Mouse (Mus musculus) heart, embryonic 16.5 days (tissue): ENCODE data around the gene Eci2. TPM values are rescaled to one million over a fixed set of nuclear protein-coding genes. Genes with fewer than 3 reads are reported as not detected.
A peak's percentile ranks its signal among the peaks of the same experiment; 100 is the strongest.
"Not testable (repeated sequence)": the region's sequence is repeated elsewhere in the genome, so short reads cannot be mapped to it uniquely, and the experiment has no call there.

Experiments used
- ATAC-seq: fragments of 200-750 bp; cut with Nextera tagmentation; replicated peaks from 2 replicates; pipeline ENCODE4 v1.8.0; 2017; ENCODE audit warnings: moderate number of reproducible peaks; ENCODE audit not compliant: insufficient read depth, low FRiP score; ENCODE audit errors: extremely low read depth
- H3K27ac ChIP-seq: fragments of 300-500 bp; sonication (generic); 2 replicates; pipeline ENCODE4 v1.5.1; 2014; ENCODE audit warnings: mild to moderate bottlenecking, low read length, control low read depth, moderate library complexity
- H3K27me3 ChIP-seq: fragments of 300-500 bp; sonication (generic); 2 replicates; pipeline ENCODE4 v1.6.1; 2014; ENCODE audit warnings: low read length, mixed read lengths; ENCODE audit not compliant: control insufficient read depth, insufficient read depth
- H3K36me3 ChIP-seq: fragments of 300-500 bp; sonication (generic); 2 replicates; pipeline ENCODE4 v1.6.1; 2014; ENCODE audit not compliant: control insufficient read depth, insufficient read depth
- H3K4me1 ChIP-seq: fragments of 300-500 bp; sonication (generic); 2 replicates; pipeline ENCODE4 v1.6.1; 2014; ENCODE audit warnings: low read length, mixed read lengths; ENCODE audit not compliant: control insufficient read depth, insufficient read depth
- H3K4me2 ChIP-seq: fragments of 300-500 bp; sonication (generic); 2 replicates; pipeline ENCODE4 v1.6.1; 2014; ENCODE audit warnings: low read depth, mild to moderate bottlenecking, control low read depth, low read length
- H3K4me3 ChIP-seq: fragments of 300-500 bp; sonication (generic); 2 replicates; pipeline ENCODE4 v1.5.1; 2014; ENCODE audit warnings: mild to moderate bottlenecking, control low read depth, low read length
- H3K9ac ChIP-seq: fragments of 300-500 bp; sonication (generic); 2 replicates; pipeline ENCODE4 v1.6.1; 2014; ENCODE audit warnings: low read length, control low read depth
- H3K9me3 ChIP-seq: fragments of 300-500 bp; sonication (generic); replicated peaks from 2 replicates; pipeline ENCODE4 v1.6.1; 2016; ENCODE audit warnings: low read length; ENCODE audit not compliant: control insufficient read depth
- WGBS: fragments of 180-500 bp; shearing (Covaris S2); extraction: QIAGEN DNeasy Blood & Tissue Kit; methylation state at CpG from one replicate; pipeline ENCODE4 v1.1.7; 2014; 5-methylcytosine and 5-hydroxymethylcytosine counted together
- polyA plus RNA-seq: library from polyadenylated mRNA; unstranded; fragments of >200 nt; fragmentation: Nextera tagmentation; extraction: Ambion mirVana; gene quantifications from 2 replicates; pipeline ENCODE4 v1.2.1, GENCODE M21; 2015

Eci2 gene
- polyA plus RNA-seq, 1 experiment from 2014 or later = 157 TPM

DNA sequence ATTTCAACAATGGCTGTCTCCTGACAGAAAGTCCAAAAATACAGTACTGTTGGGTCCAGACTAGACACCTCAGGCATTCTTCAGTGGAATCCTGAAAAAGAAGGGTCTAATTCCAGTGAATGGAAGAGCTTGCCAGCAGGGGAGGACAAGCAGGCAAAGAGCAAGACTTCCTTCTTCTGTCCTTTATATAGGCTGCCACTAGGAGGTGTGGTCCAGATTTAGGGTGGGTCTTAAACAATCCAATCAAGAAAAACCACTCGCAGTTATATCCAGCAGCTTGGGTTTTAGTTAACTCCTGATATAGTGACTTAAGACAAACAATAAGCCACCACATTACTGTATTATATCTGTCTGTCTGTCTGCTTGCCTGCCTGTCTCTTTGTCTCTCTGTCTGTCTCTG, 53.1 kb downstream of the Eci2 start:
- H3K36me3 ChIP-seq = peaks cover 14% of the 10 kb centered on the region
- H3K4me2 ChIP-seq = no peak overlapping the region
- no peak for ATAC-seq
- no peaks in the 10 kb centered on the region for H3K9me3 ChIP-seq
- no peaks in the 10 kb centered on the region for H3K27me3 ChIP-seq
- H3K9ac ChIP-seq = no peak overlapping the region
- no peak overlapping the region for H3K4me3 ChIP-seq
- H3K27ac ChIP-seq = no peak overlapping the region
- H3K4me1 ChIP-seq = no peaks in the 10 kb centered on the region
- WGBS = 35% methylated on average over 1 of the region's 1 CpGs

DNA sequence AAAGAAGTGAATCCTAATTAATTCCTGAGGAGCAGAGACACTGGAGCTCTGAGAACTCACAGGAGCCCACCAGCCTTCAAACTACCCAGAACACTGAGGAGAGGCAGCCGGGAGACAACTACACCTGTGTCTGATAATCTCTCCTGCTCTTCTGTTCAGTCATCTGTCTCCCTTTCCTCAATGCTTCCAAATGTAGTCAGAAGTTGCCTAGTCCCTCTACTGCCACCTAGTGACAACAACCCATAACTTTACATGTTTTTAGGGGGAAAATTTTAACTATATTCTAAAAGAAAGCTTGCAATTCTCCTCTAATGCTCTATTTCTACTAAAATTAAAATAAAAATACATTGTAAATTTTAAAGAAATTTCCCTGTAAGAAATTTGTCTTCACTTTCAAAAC, 53.7 kb downstream of the Eci2 start:
- Histone ChIP-seq H3K9ac (no peak overlapping the region), H3K9me3 (no peaks in the 10 kb centered on the region), H3K36me3 (peaks cover 9% of the 10 kb centered on the region), H3K4me3 (no peak overlapping the region), H3K27ac (no peak overlapping the region), H3K4me2 (no peak overlapping the region), H3K4me1 (no peaks in the 10 kb centered on the region), H3K27me3 (no peaks in the 10 kb centered on the region)
- no peak for ATAC-seq
- WGBS = 0% methylated on average over 1 of the region's 1 CpGs

DNA sequence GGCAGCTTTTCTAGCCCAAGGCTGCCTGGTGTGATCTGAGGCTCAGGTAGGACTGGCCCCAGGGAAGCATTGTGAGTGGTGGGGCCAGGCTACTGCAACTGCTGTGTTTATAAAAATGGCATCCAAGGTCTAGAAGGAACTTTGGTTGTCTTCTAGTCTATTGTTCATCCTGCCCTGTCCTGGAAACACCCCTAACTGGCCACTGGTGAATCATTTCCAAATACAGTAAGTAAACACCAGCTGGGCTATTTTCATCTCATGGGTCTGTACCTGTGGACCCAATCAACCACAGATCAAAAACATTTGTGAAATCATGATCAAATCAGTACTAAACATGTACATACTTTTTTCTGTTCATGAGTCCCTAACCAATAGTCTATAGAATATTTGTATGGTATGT, 54.4 kb downstream of the Eci2 start:
- H3K4me3 ChIP-seq, H3K9ac ChIP-seq, H3K27ac ChIP-seq, H3K9me3 ChIP-seq, H3K4me1 ChIP-seq, ATAC-seq, H3K27me3 ChIP-seq, H3K36me3 ChIP-seq, H3K4me2 ChIP-seq: not testable (repeated sequence)

DNA sequence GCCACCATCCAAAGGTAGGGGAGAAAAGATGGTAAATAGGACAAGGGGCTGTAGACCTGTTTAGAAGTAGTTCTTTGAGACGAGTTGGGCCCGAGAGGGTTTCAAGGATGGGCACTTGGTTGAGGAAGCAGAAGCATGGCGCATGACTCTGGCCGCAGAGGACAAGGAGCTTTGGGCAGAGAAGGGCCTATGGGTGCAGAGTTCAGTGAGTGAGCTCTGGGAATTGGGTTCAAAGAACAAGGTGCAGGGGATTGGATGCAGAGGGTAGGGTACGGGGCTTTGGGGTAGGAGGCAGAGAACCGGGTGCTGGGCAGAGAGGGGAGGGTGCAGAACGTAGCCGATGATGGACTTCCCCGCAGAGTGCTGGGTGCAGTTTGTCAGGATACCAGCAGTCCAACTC, 61.2 kb downstream of the Eci2 start:
- H3K9ac ChIP-seq, H3K9me3 ChIP-seq, ATAC-seq, H3K4me1 ChIP-seq, H3K4me3 ChIP-seq, H3K27me3 ChIP-seq, H3K27ac ChIP-seq, H3K36me3 ChIP-seq, H3K4me2 ChIP-seq: not testable (repeated sequence)
- 68% methylated on average over 9 of the region's 9 CpGs for WGBS

DNA sequence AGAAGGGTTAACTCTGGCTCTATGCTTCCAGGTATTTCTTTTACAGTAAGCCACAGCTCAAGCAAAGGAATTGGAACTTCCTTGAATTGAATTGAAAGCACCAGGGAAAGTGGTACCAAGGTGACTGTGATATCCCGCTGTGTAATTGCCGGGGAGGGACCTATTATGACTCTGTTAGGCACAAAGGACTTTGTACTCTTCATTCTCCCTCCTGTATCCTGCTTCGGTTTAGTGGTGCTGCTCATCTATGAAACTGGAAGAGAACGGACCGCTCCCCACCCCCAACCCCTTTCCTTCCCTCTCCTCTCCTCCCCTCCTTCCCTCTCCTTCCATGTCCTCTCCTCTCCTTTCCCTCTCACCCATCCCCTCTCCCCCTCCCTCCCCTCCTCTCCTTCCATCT, 62.0 kb downstream of the Eci2 start:
- H3K9me3 ChIP-seq = no peaks in the 10 kb centered on the region
- peak overlapping the region; percentile 61 for H3K4me3 ChIP-seq
- H3K27me3 ChIP-seq = peaks cover 8% of the 10 kb centered on the region
- H3K9ac ChIP-seq = no peak overlapping the region
- no peak for ATAC-seq
- H3K4me1 ChIP-seq = peaks cover 6% of the 10 kb centered on the region
- H3K27ac ChIP-seq = no peak overlapping the region
- peak overlapping the region; percentile 95 for H3K4me2 ChIP-seq
- H3K36me3 ChIP-seq = no peaks in the 10 kb centered on the region
- 16% methylated on average over 5 of the region's 5 CpGs for WGBS

DNA sequence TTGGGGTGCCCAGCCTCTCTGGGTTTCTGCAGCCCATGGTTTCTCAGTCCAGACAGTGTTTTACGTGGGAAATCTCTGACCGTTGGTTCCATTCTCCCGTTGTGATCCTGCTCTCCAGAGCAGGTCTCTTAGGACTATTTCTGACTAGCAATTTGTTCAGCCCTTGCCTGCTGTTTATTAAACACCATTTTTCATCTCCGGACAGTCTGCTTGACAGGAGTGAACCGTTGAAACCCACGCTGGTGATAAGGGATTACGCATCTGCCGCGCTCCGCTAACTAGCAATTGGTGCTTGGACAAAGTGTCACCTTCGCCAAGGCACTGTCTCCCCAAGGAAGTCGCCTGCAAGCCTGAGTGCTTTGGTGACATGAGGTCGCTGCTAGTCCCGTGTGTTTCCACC, 62.5 kb downstream of the Eci2 start:
- H3K4me2 ChIP-seq = peak overlapping the region; percentile 95
- no peaks in the 10 kb centered on the region for H3K36me3 ChIP-seq
- H3K27ac ChIP-seq = no peak overlapping the region
- 0 out of 2 replicates have a peak overlapping the region, but pooled peaks have one; percentile 51 for H3K9ac ChIP-seq
- H3K4me1 ChIP-seq = peaks cover 6% of the 10 kb centered on the region
- 5% methylated on average over 14 of the region's 14 CpGs for WGBS
- H3K4me3 ChIP-seq = peak overlapping the region; percentile 61
- H3K9me3 ChIP-seq = no peaks in the 10 kb centered on the region
- peaks cover 8% of the 10 kb centered on the region for H3K27me3 ChIP-seq
- 0 out of 2 replicates have a peak, but pooled peaks have one; percentile 23 for ATAC-seq

DNA sequence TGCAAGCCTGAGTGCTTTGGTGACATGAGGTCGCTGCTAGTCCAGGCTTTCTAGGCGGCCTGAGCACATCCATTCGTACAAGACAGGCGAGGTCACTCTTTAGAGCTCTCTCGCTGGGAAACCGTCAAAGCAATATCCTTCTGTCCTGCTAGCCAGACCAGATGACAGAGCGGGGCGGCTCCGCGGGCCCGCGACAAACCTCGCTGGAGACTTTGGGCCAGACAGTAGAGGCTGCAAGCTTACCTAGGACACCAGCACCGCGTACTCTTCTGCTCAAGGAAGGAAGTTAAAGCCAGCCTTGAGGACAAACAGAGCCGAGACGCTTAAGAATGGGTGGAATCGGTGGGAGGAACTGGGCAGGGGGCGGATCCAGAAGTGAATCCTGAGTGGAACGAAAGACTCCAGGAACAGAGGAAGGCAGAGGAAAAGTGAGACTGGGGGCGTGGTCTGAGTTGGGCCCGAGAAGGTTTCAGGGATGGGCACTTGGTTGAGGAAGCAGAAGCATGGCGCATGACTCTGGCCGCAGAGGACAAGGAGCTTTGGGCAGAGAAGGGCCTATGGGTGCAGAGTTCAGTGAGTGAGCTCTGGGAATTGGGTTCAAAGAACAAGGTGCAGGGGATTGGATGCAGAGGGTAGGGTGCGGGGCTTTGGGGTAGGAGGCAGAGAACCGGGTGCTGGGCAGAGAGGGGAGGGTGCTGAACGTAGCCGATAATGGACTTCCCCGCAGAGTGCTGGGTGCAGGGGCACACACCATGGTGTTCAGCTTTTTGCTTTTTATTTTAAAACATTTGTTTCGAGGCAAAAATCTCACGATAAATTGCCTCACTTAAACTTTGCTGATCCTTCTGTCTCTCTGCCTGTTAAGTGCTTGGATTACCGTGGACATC, 63.1 kb downstream of the Eci2 start, which contains the start of gene Eci3:
TSS of gene Eci3 (minus strand) at position 300 of the 887 bp plus-strand sequence.
- peak; percentile 69; the same call in 1 of the 2 replicates for ATAC-seq
- H3K36me3 ChIP-seq = no peaks in the 10 kb centered on the region
- no peak within 1 kb of the TSS for H3K27ac ChIP-seq
- 3% methylated on average over 32 of the region's 32 CpGs for WGBS
- H3K9me3 ChIP-seq = no peaks in the 10 kb centered on the region
- peaks cover 6% of the 10 kb centered on the region for H3K4me1 ChIP-seq
- peaks cover 8% of the 10 kb centered on the region for H3K27me3 ChIP-seq
- peak within 1 kb of the TSS; percentile 95 for H3K4me2 ChIP-seq
- peak within 1 kb of the TSS; percentile 69 for H3K9ac ChIP-seq
- H3K4me3 ChIP-seq = peak within 1 kb of the TSS; percentile 61

DNA sequence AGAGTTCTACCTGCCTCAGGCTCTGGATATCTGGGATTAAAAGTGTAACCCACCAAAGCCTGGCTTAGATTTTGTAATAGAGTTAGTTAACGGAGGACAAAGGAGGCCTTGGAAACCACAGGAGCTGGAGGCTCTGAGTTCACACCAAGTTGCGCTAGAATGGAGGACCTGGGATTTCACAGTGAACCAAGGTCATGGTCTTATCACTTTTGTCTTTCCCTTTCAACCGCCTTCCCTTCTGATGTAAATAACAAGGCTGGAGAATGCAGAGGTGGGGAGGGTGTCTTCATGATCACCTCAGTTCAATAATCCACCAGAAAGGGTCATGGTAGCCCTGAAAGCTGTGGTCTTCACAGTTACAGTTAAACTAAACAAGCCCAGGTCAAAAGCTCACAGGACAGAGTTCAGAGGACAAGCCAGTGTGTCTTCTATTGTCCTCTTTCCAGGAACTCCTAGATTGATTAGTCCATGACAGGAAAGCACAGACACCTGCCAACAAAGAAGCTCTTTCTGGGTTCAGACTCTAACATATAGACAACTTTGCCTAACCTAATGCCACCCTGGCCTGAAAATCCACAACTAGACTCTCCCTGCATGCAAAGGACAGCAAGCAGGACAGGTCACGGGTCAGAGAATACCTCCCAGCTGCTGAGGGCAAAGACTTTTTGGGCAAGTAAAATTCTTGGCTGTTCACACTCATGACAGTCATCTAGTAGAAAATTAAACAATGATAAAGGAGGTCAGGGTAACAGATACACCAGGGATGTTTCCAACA, 65.7 kb downstream of the Eci2 start:
- no peak overlapping the region for H3K4me2 ChIP-seq
- ATAC-seq = no peak
- no peak overlapping the region for H3K27ac ChIP-seq
- H3K4me1 ChIP-seq = peaks cover 6% of the 10 kb centered on the region
- no peaks in the 10 kb centered on the region for H3K36me3 ChIP-seq
- 82% methylated on average over 4 of the region's 4 CpGs for WGBS
- no peaks in the 10 kb centered on the region for H3K9me3 ChIP-seq
- H3K4me3 ChIP-seq = no peak overlapping the region
- H3K27me3 ChIP-seq = peaks cover 8% of the 10 kb centered on the region
- H3K9ac ChIP-seq = no peak overlapping the region

DNA sequence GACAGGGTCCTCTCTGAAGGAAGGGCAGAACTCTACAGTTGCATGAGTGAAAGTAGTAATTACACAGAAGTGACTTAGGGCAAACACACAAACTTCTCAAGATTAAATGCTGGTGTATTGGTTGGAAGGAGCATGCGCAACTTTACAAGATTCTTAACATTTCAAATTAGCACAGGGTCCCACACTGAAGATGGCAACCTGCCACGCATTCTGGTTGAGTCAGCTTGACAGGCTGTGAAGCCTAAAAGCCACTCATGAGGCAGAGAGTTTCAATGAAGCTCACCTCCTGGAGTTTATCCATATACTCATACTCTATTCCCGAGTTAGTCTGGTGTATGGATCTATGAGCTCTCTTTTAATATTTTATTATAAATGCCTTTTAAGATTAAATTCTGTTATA, 68.7 kb downstream of the Eci2 start:
- 83% methylated on average over 3 of the region's 3 CpGs for WGBS
- H3K9ac ChIP-seq, H3K4me3 ChIP-seq, H3K9me3 ChIP-seq, H3K27me3 ChIP-seq, H3K36me3 ChIP-seq, ATAC-seq, H3K4me2 ChIP-seq, H3K4me1 ChIP-seq, H3K27ac ChIP-seq: not testable (repeated sequence)
